Mouse (Mus musculus) layer of hippocampus, postnatal 10 days (tissue): ENCODE data around the gene Mybbp1a. TPM values are rescaled to one million over a fixed set of nuclear protein-coding genes. Genes with fewer than 3 reads are reported as not detected.
"Not testable (repeated sequence)": the region's sequence is repeated elsewhere in the genome, so short reads cannot be mapped to it uniquely, and the experiment has no call there.

Experiments used
- DNase-seq, 2 experiments: peaks; one replicate each; pipeline ENCODE4 v3.0.0; 2021; ENCODE audit warnings: low spot score in 2 of 2
- total RNA-seq, 2 experiments: library from RNA; stranded (reverse); gene quantifications; 2 replicates each; pipeline ENCODE4 v1.2.3; 2021

Mybbp1a gene
- total RNA-seq, 2 experiments from 2014 or later, result 50.2 to 55.0 TPM

GRCm38 (mm10) chr11:72411945-72412344, 29.2 kb upstream of the Mybbp1a start:
- DNase-seq, result no peak

- no peak for DNase-seq
Observed at GRCm38 (mm10) chr11:72413016-72413415, 28.1 kb upstream of the Mybbp1a start.

DNA sequence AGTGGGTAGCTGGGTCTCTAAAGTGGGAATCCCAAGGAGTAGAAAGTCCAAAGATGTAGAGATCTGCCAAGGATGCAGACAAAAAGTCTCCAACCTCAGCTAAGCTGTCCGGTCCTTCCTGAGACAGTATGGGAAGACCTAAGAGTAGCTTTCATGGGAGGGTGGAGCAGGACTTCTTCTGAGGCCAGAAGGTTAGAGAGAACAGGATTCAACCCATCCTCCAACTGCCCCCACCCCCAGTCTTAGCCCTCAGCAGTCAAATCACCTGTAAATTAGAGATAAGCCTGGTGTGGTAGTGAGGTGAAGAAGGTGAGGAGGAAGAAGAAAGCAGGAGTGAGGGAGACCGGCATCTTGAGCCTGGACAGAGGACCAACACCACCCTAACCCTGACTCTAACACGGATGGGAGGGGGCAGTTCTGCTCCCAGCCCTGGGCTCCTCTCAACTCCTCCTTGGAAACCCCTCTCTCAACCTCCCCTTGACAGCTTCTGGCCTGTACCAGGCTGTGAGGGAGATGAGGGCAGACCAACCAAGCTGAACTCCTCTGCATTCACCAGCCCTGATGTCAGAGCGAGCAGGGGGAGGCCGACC, 27.5 kb upstream of the Mybbp1a start:
- no peak for DNase-seq

GRCm38 (mm10) chr11:72415155-72415554, 26.0 kb upstream of the Mybbp1a start:
- no peak for DNase-seq

DNA sequence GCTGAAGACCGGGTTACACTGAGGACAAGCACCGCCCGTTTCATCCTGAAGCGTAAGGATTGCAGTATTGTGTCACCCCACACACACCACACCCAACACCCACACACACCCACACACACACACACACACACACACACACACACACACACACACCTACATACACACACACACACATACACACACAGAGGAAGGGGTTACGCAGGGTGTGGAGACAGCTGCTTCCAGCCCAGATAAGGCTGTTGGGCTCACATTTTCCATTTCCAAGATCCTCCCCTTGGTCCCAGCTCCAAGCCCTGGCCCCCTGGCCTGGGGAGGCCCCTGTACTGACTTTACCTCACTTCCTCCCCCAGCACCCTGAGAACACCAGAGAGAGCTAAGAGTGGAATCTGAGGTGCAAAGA, 24.5 kb upstream of the Mybbp1a start:
- DNase-seq, result no peak

DNA sequence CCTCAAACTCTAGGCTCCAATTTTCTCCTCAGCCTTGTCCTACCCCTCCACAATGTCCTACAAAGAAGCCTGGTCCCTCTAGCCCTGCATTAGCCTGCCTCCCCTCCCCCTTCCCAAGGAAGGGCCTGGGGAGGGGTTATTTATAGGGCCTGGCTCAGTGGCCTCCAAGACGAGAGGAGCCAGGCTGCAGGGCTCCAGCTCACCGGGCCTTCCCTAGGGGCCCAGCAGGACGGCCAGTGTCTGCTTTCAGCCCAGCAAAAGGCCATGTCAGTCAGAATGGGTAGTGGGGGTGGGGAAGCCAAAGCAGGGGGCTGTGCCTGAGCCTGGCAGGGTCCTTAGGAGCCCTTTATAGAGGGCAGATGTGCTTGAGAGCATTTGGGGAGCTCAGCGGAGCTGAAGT, 23.8 kb upstream of the Mybbp1a start:
- DNase-seq, result no peak

DNA sequence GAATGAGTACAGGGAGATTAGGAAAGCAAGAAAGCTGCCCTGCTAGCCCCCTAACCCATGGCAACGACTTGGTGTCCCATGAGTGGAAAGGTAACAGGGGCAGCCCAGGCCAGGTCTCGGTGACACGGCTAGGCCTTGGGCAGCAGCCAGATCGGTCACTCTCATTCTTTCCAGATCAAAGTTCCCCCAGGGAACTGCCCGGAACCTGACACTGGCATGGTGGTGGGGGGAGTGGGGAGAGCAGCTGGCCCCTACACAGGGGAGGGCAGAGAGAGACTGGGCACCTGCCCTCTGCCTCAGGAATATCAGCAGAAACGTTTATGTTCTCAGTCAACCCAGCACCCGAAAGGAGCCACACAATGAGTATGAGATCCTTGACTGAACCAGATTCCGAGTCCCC, 22.9 kb upstream of the Mybbp1a start:
- no peak for DNase-seq

GRCm38 (mm10) chr11:72419006-72419405, 22.1 kb upstream of the Mybbp1a start:
- no peak for DNase-seq

GRCm38 (mm10) chr11:72420460-72421122, 20.6 kb upstream of the Mybbp1a start:
- no peak for DNase-seq

DNA sequence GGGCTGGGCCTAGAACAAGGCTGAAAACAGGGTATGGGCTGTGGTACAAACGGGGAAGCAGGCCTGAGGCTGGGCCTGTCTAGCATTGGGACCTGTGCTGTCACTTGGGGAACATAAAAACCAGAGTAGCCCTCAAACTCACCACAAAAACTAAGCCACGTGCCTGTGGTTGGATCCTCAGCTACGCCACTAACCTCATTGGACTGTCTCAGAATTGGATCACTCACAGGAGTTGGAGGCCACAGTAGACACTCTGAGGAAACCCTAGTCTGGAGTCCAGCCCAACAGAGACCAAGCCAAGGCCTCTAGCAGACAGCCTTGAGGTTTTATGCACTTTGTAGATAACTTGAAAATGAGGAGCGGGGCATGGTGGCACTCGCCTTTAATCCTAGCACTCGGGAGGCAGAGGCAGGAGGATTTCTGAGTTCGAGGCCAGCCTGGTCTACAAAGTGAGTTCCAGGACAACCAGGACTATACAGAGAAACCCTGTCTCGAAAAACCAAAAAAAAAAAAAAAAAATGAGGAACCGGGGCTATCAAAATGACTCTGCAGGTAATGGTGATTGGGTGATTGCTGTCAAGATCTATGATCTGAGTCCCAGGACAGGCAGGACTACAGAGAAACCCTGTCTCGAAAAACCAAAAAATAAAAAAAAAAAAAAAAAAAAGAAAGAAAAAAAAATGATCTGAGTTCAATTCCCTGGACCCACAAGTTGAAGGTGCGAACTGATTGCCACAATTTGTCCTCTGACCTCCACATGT, 19.5 kb upstream of the Mybbp1a start:
- DNase-seq, result no peak

DNA sequence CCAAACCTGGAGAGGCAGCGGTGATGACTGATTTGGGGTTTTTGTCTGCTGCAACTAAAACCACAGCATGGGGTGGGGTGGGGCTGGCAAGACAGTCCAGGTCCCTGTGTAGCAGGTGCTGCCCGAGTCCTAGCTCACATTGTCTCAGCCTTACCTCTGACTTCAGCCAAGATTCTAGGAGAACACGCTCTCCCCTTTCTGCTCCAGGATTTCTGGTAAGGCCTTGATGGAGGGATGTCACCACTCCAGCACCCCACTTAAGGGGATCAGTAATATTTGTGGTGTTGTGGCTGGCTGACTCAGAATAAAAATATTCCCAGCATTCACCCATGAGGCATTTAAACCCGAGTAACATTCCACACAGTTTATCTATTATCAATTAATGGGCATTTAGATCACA, 17.5 kb upstream of the Mybbp1a start:
- DNase-seq, result no peak

DNA sequence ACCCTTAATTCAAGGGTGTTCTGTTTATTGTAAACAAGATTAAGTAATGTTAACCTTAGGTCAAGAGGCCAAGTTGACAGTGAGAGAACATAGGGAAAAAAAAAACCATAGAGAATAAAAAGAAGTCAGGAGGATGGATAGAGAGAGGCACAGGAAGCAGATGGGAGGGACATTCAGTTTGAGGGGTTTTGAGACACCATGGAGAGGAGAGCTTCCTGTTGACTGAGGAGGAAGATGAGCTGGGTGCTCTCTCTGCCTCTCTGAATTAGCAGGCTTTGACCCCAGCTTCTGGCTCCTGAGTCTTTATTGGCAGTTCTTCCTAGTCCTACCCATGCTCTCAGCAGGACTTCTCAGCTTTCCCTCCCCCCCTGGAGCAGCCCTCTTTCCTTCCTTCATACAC, 16.0 kb upstream of the Mybbp1a start:
- DNase-seq, result no peak

- no peak for DNase-seq
Observed at GRCm38 (mm10) chr11:72426884-72427283, 14.3 kb upstream of the Mybbp1a start.

- peak; percentile 82 to 83 for DNase-seq
Observed at GRCm38 (mm10) chr11:72428694-72429093, 12.5 kb upstream of the Mybbp1a start.

DNA sequence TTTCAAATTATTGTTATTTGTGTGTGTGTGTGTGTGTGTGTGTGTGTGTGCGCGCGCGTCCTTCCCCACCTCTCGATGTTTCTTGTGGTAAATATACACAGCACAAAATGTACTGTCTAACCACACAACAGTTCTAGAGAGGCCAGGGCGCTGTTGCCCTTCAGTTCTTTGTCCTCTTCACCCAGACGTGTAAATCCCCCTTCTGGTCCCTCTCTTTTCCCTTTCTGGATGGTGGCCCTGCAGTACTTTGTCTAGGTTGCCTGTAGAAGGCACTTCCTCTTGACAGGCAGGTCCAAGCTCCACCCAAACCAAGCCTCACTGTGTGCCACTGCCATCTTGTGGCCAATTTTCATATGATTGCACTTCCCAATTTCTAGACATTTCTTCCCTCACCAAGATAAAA, 11.9 kb upstream of the Mybbp1a start:
- peak; percentile 84 to 85 for DNase-seq

- not testable (repeated sequence) for DNase-seq
Observed at GRCm38 (mm10) chr11:72430311-72431068, 10.7 kb upstream of the Mybbp1a start.

- no peak for DNase-seq
Observed at GRCm38 (mm10) chr11:72434963-72435693, 6.0 kb upstream of the Mybbp1a start, which contains the start of gene Ggt6. Ggt6 (plus strand) TSS chr11:72435526.

- DNase-seq, result no peak
Observed at GRCm38 (mm10) chr11:72435694-72436045, 5.5 kb upstream of the Mybbp1a start.

GRCm38 (mm10) chr11:72436271-72436670, 4.9 kb upstream of the Mybbp1a start:
- peak; percentile 65 to 74 for DNase-seq

- peak in 1 of 2 experiments; percentile 9 for DNase-seq
Observed at GRCm38 (mm10) chr11:72436756-72437650, 4.2 kb upstream of the Mybbp1a start.
